ENCODE assay signal across 9 mouse cellular contexts in the genomic region with DNA sequence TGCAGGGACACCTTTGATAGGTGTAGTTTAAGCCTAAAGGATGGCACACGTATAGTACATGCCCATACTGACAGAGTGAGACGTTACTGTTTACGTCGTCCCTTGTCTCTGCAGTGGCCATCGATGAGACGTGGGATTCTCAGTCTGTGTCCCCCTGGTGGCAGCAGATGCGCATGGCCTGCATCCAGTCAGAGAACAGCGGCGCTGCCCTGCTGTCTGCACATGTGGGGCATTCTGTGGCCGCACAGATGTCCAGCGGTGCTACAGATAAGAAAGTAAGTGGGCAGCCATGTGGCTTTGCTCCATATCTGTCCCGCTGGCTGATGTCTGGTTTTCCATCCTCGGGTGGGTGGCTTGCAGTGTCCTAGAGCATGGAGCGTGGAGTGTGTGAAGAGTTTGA. TPM values are rescaled to one million over a fixed set of nuclear protein-coding genes. Genes with fewer than 3 reads are reported as not detected.
A peak's percentile ranks its signal among the peaks of the same experiment; 100 is the strongest.
DNase-seq lines count a peak whose midpoint lies in the region; ATAC-seq and TF ChIP-seq lines count a peak whose summit lies in the region.
"Had no signal": no experiment of that assay in that cellular context is flagged by ENCODE, and none has a peak within 500 bp of the region (broad histone marks: within the 10 kb centered on the region; RNA-seq: fewer than 3 reads in every experiment).

No protein-coding gene starts in this region.

- H3K36me3 ChIP-seq in hindbrain, embryonic 14.5 days (replicated peaks; ENCODE audit: control insufficient read depth, insufficient read depth) = peaks cover 91% of the 10 kb centered on the region
- H3K36me3 ChIP-seq in hindbrain, embryonic 12.5 days = peaks cover 81% of the 10 kb centered on the region
- H3K36me3 ChIP-seq in MEL (ENCODE audit: control insufficient read depth in 1 of 2, insufficient read depth in 2 of 2, low read length in 2 of 2) = peaks cover 0 to 14% of the 10 kb centered on the region in 2 experiments; a peak in 2 of 4 replicates
- H3K36me3 ChIP-seq in heart, embryonic 16.5 days (ENCODE audit: control insufficient read depth, insufficient read depth) = peaks cover 41% of the 10 kb centered on the region
- H3K36me3 ChIP-seq in megakaryocyte, embryonic 14.5 days (replicated peaks; ENCODE audit: low read length) = peaks cover 99% of the 10 kb centered on the region

- 59% methylated on average over 14 of the region's 14 CpGs for WGBS in hindbrain, embryonic 14.5 days
- 58% methylated on average over 14 of the region's 14 CpGs for WGBS in hindbrain, embryonic 12.5 days
- WGBS in heart, embryonic 16.5 days = 33% methylated on average over 14 of the region's 14 CpGs

- peak; percentile 41 for DNase-seq in hindbrain, embryonic 14.5 days (ENCODE audit: low spot score)
- DNase-seq in 416B (ENCODE audit: low read depth) = peak; percentile 18
- no peak for DNase-seq in MEL (ENCODE audit: low read depth, low spot score)
- DNase-seq in urinary bladder, postnatal 25 days (ENCODE audit: low spot score) = no peak
- DNase-seq in layer of hippocampus, postnatal 14 days (ENCODE audit: low spot score in 2 of 2) = no peak

- no peak for TF ChIP-seq EP300 in MEL (IDR thresholded peaks at IDR 0.05; ENCODE audit: low read depth in 1 of 2, low read length in 2 of 2)

- no peak overlapping the region for H3K9ac ChIP-seq in hindbrain, embryonic 14.5 days
- no peak overlapping the region for H3K9ac ChIP-seq in hindbrain, embryonic 12.5 days
- no peak overlapping the region for H3K9ac ChIP-seq in MEL (ENCODE audit: control insufficient read depth, low read depth, low read length, poor library complexity, severe bottlenecking)
- H3K9ac ChIP-seq in heart, embryonic 16.5 days (ENCODE audit: low read length) = no peak overlapping the region

- no peaks in the 10 kb centered on the region for H3K9me3 ChIP-seq in hindbrain, embryonic 14.5 days (ENCODE audit: control insufficient read depth, low read length)
- H3K9me3 ChIP-seq in hindbrain, embryonic 12.5 days (replicated peaks) = no peaks in the 10 kb centered on the region
- H3K9me3 ChIP-seq in MEL (replicated peaks; ENCODE audit: insufficient read depth, low read length) = no peaks in the 10 kb centered on the region
- no peaks in the 10 kb centered on the region for H3K9me3 ChIP-seq in heart, embryonic 16.5 days (replicated peaks; ENCODE audit: control insufficient read depth, low read length)
- no peaks in the 10 kb centered on the region for H3K9me3 ChIP-seq in megakaryocyte, embryonic 14.5 days

- TF ChIP-seq RAD21 in MEL (IDR thresholded peaks at IDR 0.05; ENCODE audit: low read depth, low read length) = no peak

- no peak for ATAC-seq in hindbrain, embryonic 14.5 days (ENCODE audit: low FRiP score)
- ATAC-seq in hindbrain, embryonic 12.5 days (ENCODE audit: low FRiP score) = no peak
- ATAC-seq in heart, embryonic 16.5 days (replicated peaks; ENCODE audit: extremely low read depth, insufficient read depth, low FRiP score) = peak; percentile 60

- no peak overlapping the region for H3K27ac ChIP-seq in hindbrain, embryonic 14.5 days
- H3K27ac ChIP-seq in hindbrain, embryonic 12.5 days = no peak overlapping the region
- H3K27ac ChIP-seq in MEL (ENCODE audit: control insufficient read depth, low read depth, low read length) = no peak overlapping the region
- no peak overlapping the region for H3K27ac ChIP-seq in heart, embryonic 16.5 days (ENCODE audit: low read length)
- H3K27ac ChIP-seq: macrophage had no signal

- no peaks in the 10 kb centered on the region for H3K79me2 ChIP-seq in MEL (ENCODE audit: control insufficient read depth, insufficient read depth, low read length, poor library complexity)

- H3K4me3 ChIP-seq in hindbrain, embryonic 14.5 days (replicated peaks; ENCODE audit: low read length) = no peak overlapping the region
- H3K4me3 ChIP-seq in hindbrain, embryonic 12.5 days = no peak overlapping the region
- H3K4me3 ChIP-seq in MEL (ENCODE audit: control insufficient read depth in 1 of 2, insufficient read depth in 1 of 2, low read depth in 2 of 2, low read length in 2 of 2) = no peak overlapping the region
- H3K4me3 ChIP-seq in heart, embryonic 16.5 days (ENCODE audit: low read length) = no peak overlapping the region
- peak overlapping the region; percentile 17 for H3K4me3 ChIP-seq in megakaryocyte, embryonic 14.5 days (replicated peaks)

- no peak overlapping the region for H3K4me2 ChIP-seq in hindbrain, embryonic 14.5 days (replicated peaks)
- no peak overlapping the region for H3K4me2 ChIP-seq in hindbrain, embryonic 12.5 days (replicated peaks)
- no peak overlapping the region for H3K4me2 ChIP-seq in heart, embryonic 16.5 days (ENCODE audit: low read depth, low read length)

- no peaks in the 10 kb centered on the region for H3K4me1 ChIP-seq in hindbrain, embryonic 14.5 days (replicated peaks; ENCODE audit: control insufficient read depth, insufficient read depth, low read length)
- no peaks in the 10 kb centered on the region for H3K4me1 ChIP-seq in hindbrain, embryonic 12.5 days
- no peaks in the 10 kb centered on the region for H3K4me1 ChIP-seq in MEL (ENCODE audit: control insufficient read depth in 1 of 2, insufficient read depth in 2 of 2, low read length in 2 of 2)
- H3K4me1 ChIP-seq in heart, embryonic 16.5 days (ENCODE audit: control insufficient read depth, insufficient read depth, low read length) = no peaks in the 10 kb centered on the region
- H3K4me1 ChIP-seq in megakaryocyte, embryonic 14.5 days = peaks cover 17% of the 10 kb centered on the region

- TF ChIP-seq POLR2A in MEL (IDR thresholded peaks at IDR 0.05; ENCODE audit: control insufficient read depth in 1 of 2, insufficient read depth in 1 of 2, low read depth in 1 of 2, low read length in 2 of 2, poor library complexity in 1 of 2) = no peak

- no peaks in the 10 kb centered on the region for H3K27me3 ChIP-seq in hindbrain, embryonic 14.5 days (ENCODE audit: control insufficient read depth, insufficient read depth, low read length)
- H3K27me3 ChIP-seq in hindbrain, embryonic 12.5 days = no peaks in the 10 kb centered on the region
- H3K27me3 ChIP-seq in MEL (ENCODE audit: control insufficient read depth in 1 of 2, insufficient read depth in 2 of 2, low read length in 2 of 2) = no peaks in the 10 kb centered on the region
- H3K27me3 ChIP-seq in heart, embryonic 16.5 days (ENCODE audit: control insufficient read depth, insufficient read depth, low read length) = no peaks in the 10 kb centered on the region
- no peaks in the 10 kb centered on the region for H3K27me3 ChIP-seq in megakaryocyte, embryonic 14.5 days (replicated peaks)

- TF ChIP-seq CTCF in MEL (IDR thresholded peaks at IDR 0.05 in 2 of 3, conservative IDR thresholded peaks at IDR 0.05 in 1 of 3; ENCODE audit: control insufficient read depth in 1 of 3, insufficient read depth in 1 of 3, low read depth in 2 of 3, low read length in 3 of 3, poor library complexity in 1 of 3, severe bottlenecking in 1 of 3) = peak; percentile 38 to 42 (median 41); a peak in 5 of 6 replicates

TF ChIP-seq in MEL, 35 proteins besides CTCF, POLR2A, EP300 and RAD21:
- no peak for TF ChIP-seq MAZ (IDR thresholded peaks at IDR 0.05; ENCODE audit: low read depth, low read length)
- peak; percentile 28 for TF ChIP-seq SMC3 (IDR thresholded peaks at IDR 0.05; ENCODE audit: low read depth, low read length)
- no peak for TF ChIP-seq JUND (IDR thresholded peaks at IDR 0.05; ENCODE audit: low read depth, low read length)

RNA-seq across cellular contexts. Expression of gene Rab3gap2, which starts 58.6 kb away (rescaled TPM):
- 26.8 and 28.8 TPM in 2 replicates for polyA plus RNA-seq in hindbrain, embryonic 14.5 days (2014; fragmentation: Nextera tagmentation; extraction: Ambion mirVana)
- polyA plus RNA-seq in hindbrain, embryonic 12.5 days (2016; fragmentation: Nextera tagmentation; extraction: Ambion mirVana) = 27.4 and 28.7 TPM in 2 replicates
- total RNA-seq in MEL (2012; rRNA removed) = 24.1 and 29.4 TPM in 2 replicates
- polyA plus RNA-seq in MEL (2012; ENCODE audit: insufficient read depth in 1 of 2, insufficient read length in 2 of 2, low read depth in 1 of 2, low replicate concordance in 2 of 2, missing spikeins in 1 of 2) = 10 to 100 TPM in 1 of 2 experiments, not detected in 1; 40.1 TPM
- polyA plus RNA-seq in heart, embryonic 16.5 days (2015; fragmentation: Nextera tagmentation; extraction: Ambion mirVana) = 16.6 and 17.2 TPM in 2 replicates
- 11.3 and 15.4 TPM in 2 replicates for polyA plus RNA-seq in megakaryocyte, embryonic 14.5 days (2012; ENCODE audit: insufficient read depth, low replicate concordance)
- 10 to 100 TPM; 58.6 to 61.6 TPM for total RNA-seq in layer of hippocampus, postnatal 14 days (2021)

Comparison
In these comparisons a context has a peak if more than half of its experiments do, and no peak if none do; other contexts are left out.
1. DNase-seq: peak in hindbrain, embryonic 14.5 days (single experiment) and 416B (single experiment); none in MEL (single experiment), urinary bladder, postnatal 25 days (single experiment) and layer of hippocampus, postnatal 14 days (0 of 2).